Mouse (Mus musculus) thymus, postnatal 10 days (tissue): ENCODE data around the gene Gtf2f1.

Experiments
- DNase-seq, 2 experiments: peaks; one replicate each; pipeline ENCODE4 v3.0.0; 2021; ENCODE audit warnings: low spot score in 2 of 2

The Gtf2f1 gene

GRCm38 (mm10) chr17:57003994-57004393 is 7.1 kb downstream of the Gtf2f1 start:
- DNase-seq: no peak

- no peak for DNase-seq
Observed at GRCm38 (mm10) chr17:57001228-57001627, 9.9 kb downstream of the Gtf2f1 start.

- DNase-seq: no peak
Observed at GRCm38 (mm10) chr17:56999968-57000609, 11.0 kb downstream of the Gtf2f1 start, which contains the start of gene Pspn. Pspn (minus strand) TSS chr17:57000018.

GRCm38 (mm10) chr17:56999414-56999813 is 11.7 kb downstream of the Gtf2f1 start:
- DNase-seq: no peak

GRCm38 (mm10) chr17:56997029-56997667 is 13.9 kb downstream of the Gtf2f1 start, which contains the start of gene Alkbh7:
Alkbh7 (plus strand) TSS chr17:56997339.
- peak; percentile 88 to 95 for DNase-seq

- no peak for DNase-seq
Observed at GRCm38 (mm10) chr17:56996506-56996905, 14.6 kb downstream of the Gtf2f1 start.

GRCm38 (mm10) chr17:56995046-56995445 is 16.0 kb downstream of the Gtf2f1 start:
- DNase-seq: no peak

- DNase-seq: no peak
Observed at GRCm38 (mm10) chr17:56990966-56991365, 20.1 kb downstream of the Gtf2f1 start.

- DNase-seq: peak; percentile 92 to 93
Observed at GRCm38 (mm10) chr17:56990115-56990746, 20.9 kb downstream of the Gtf2f1 start, which contains the start of gene Clpp. Clpp (plus strand) TSS chr17:56990305.

GRCm38 (mm10) chr17:56989467-56990114 is 21.5 kb downstream of the Gtf2f1 start:
- peak in 1 of 2 experiments; percentile 51 for DNase-seq

- DNase-seq: no peak
Observed at GRCm38 (mm10) chr17:56988921-56989430, 22.1 kb downstream of the Gtf2f1 start.

GRCm38 (mm10) chr17:56988441-56988840 is 22.6 kb downstream of the Gtf2f1 start:
- no peak for DNase-seq

GRCm38 (mm10) chr17:56986105-56986805 is 24.8 kb downstream of the Gtf2f1 start:
- DNase-seq: no peak

GRCm38 (mm10) chr17:56985656-56986055 is 25.4 kb downstream of the Gtf2f1 start:
- no peak for DNase-seq

- no peak for DNase-seq
Observed at GRCm38 (mm10) chr17:56984886-56985285, 26.2 kb downstream of the Gtf2f1 start.

GRCm38 (mm10) chr17:56982013-56982412 is 29.1 kb downstream of the Gtf2f1 start, which contains the start of gene Acer1:
Acer1 (minus strand) TSS chr17:56982126.
- no peak for DNase-seq

GRCm38 (mm10) chr17:56981049-56981448 is 30.0 kb downstream of the Gtf2f1 start:
- DNase-seq: no peak

GRCm38 (mm10) chr17:56979524-56979923 is 31.6 kb downstream of the Gtf2f1 start:
- no peak for DNase-seq

GRCm38 (mm10) chr17:56976531-56977390 is 34.3 kb downstream of the Gtf2f1 start:
- DNase-seq: no peak

- DNase-seq: no peak
Observed at GRCm38 (mm10) chr17:56975391-56975790, 35.7 kb downstream of the Gtf2f1 start.
